Mouse (Mus musculus) kidney, postnatal 0 days (tissue): ENCODE measurements around the gene Phactr2. TPM values are rescaled to one million over a fixed set of nuclear protein-coding genes. Genes with fewer than 3 reads are reported as not detected.

Experiments used
- ATAC-seq: fragments of 200-750 bp; cut with Nextera tagmentation; replicated peaks from 2 replicates; pipeline ENCODE4 v1.8.0; 2017; ENCODE audit warnings: low read depth, moderate number of reproducible peaks, moderate TSS enrichment, moderate library complexity; ENCODE audit not compliant: low FRiP score
- DNase-seq: peaks from one replicate; pipeline ENCODE4 v3.0.0-alpha.2; 2016; ENCODE audit warnings: low spot score
- H3K27ac ChIP-seq: fragments of 300-500 bp; sonication (generic); 2 replicates; pipeline ENCODE4 v1.5.1; 2014; ENCODE audit warnings: mild to moderate bottlenecking
- H3K27me3 ChIP-seq: fragments of 300-500 bp; sonication (generic); 2 replicates; pipeline ENCODE4 v1.6.1; 2014; ENCODE audit warnings: low read length, mixed read lengths; ENCODE audit not compliant: insufficient read depth
- H3K36me3 ChIP-seq: fragments of 300-500 bp; sonication (generic); 2 replicates; pipeline ENCODE4 v1.6.1; 2014; ENCODE audit warnings: low read length, mixed read lengths; ENCODE audit not compliant: insufficient read depth
- H3K4me1 ChIP-seq: fragments of 300-500 bp; sonication (generic); replicated peaks from 2 replicates; pipeline ENCODE4 v1.6.1; 2014; ENCODE audit warnings: antibody characterized with exemption, low read length, mixed read lengths; ENCODE audit not compliant: insufficient read depth
- H3K4me2 ChIP-seq: fragments of 300-500 bp; sonication (generic); 2 replicates; pipeline ENCODE4 v1.6.1; 2014; ENCODE audit warnings: mild to moderate bottlenecking, low read length, moderate library complexity, mixed read lengths
- H3K4me3 ChIP-seq: fragments of 300-500 bp; sonication (generic); replicated peaks from 2 replicates; pipeline ENCODE4 v1.5.1; 2014; ENCODE audit warnings: low read depth, low read length
- H3K9ac ChIP-seq: fragments of 300-500 bp; sonication (generic); 2 replicates; pipeline ENCODE4 v1.6.1; 2014; ENCODE audit warnings: low read depth, low read length
- H3K9me3 ChIP-seq: fragments of 300-500 bp; sonication (generic); replicated peaks from 2 replicates; pipeline ENCODE4 v1.6.1; 2016; ENCODE audit warnings: low read length, inconsistent platforms, mixed read lengths
- CTCF ChIP-seq: IDR thresholded peaks from 2 replicates; pipeline ENCODE4 v1.5.1; 2016; ENCODE audit warnings: antibody characterized with exemption, low read depth, mild to moderate bottlenecking, moderate library complexity
- WGBS: fragments of 180-500 bp; shearing (Covaris S2); extraction: QIAGEN DNeasy Blood & Tissue Kit; methylation state at CpG from one replicate; pipeline ENCODE4 v1.1.7; 2014; 5-methylcytosine and 5-hydroxymethylcytosine counted together
- polyA plus RNA-seq: library from polyadenylated mRNA; unstranded; fragments of >200 nt; fragmentation: Nextera tagmentation; extraction: Ambion mirVana; gene quantifications from 2 replicates; pipeline ENCODE4 v1.2.1, GENCODE M21; 2015

The Phactr2 gene
- polyA plus RNA-seq, 1 experiment from 2014 or later: 26.4 TPM

DNA sequence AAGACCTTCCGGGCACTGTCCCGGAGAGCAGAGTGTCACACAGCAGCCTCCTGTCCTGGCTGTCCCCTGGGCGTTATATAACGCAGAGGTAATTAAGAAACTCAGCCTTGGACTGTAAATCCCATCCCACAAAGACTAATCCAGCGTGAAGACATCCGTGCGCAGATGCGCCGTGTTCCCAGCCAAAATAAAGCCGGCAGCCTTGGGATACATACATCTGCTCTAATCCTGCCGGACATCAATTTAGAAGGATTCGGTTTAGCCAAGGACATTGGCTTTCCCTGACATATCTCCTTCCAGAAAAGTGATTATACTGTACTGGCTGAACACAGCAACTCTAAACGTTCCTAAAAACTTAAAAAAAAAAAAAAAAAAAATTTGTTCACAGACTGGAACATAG lies 45.0 kb downstream of the Phactr2 start:
- H3K4me1 ChIP-seq: peaks cover 6% of the 10 kb centered on the region; the same call in 1 of the 2 replicates
- ATAC-seq (no peak), DNase-seq (peak; percentile 55)
- 22% methylated on average over 13 of the region's 13 CpGs for WGBS
- peak overlapping the region; percentile 41; the same call in 1 of the 2 replicates for H3K4me2 ChIP-seq
- TF ChIP-seq CTCF: no peak
- H3K36me3 ChIP-seq: no peaks in the 10 kb centered on the region
- no peaks in the 10 kb centered on the region for H3K27me3 ChIP-seq
- no peak overlapping the region for H3K27ac ChIP-seq
- no peaks in the 10 kb centered on the region for H3K9me3 ChIP-seq
- no peak overlapping the region for H3K9ac ChIP-seq
- H3K4me3 ChIP-seq: 0 out of 2 replicates have a peak overlapping the region, but pooled peaks have one; percentile 4

DNA sequence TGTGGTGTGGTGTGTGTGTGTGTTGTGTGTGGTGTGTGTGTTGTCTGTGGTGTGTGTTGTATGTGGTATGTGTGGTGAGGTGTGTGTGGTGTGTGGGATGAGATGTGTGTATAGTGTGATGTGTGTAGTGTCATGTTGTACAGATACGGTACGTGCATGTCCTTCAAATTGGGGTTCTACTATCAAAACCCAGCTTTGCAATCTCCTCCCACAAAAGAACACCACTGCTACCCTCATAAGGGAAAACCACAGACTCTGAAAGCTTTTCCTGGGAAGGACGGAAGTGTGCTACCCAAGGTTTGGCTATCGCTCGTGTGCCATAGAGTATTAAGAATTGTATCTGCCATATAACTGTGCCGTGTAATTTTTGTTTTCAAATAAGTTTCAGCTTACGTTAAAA lies 45.7 kb downstream of the Phactr2 start:
- Histone ChIP-seq H3K4me1 (peaks cover 3% of the 10 kb centered on the region; the same call in 1 of the 2 replicates), H3K9me3 (no peaks in the 10 kb centered on the region), H3K27me3 (no peaks in the 10 kb centered on the region), H3K9ac (no peak overlapping the region), H3K4me2 (no peak overlapping the region), H3K36me3 (no peaks in the 10 kb centered on the region), H3K4me3 (no peak overlapping the region), H3K27ac (no peak overlapping the region)
- 89% methylated on average over 7 of the region's 7 CpGs for WGBS
- ATAC-seq (peak; percentile 35), DNase-seq (no peak)
- no peak for TF ChIP-seq CTCF

DNA sequence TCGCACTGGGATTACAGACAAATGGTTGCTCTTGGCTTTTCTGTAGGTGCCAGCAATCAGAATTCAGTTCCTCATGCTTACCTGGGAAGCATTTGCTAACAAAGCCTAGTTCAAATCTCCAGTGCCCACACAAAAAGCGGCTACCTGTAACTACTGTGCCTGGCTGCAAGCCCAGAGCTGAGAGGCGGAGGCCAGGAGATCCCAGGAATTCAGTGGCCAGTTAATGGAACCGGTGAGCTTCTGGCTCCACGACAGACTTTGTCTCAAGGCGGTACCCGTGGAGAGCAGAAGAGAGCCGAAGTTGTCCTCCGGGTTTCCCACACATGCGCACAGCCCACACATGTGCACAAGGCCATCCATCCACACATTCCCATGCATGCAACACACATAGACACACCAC lies 46.6 kb downstream of the Phactr2 start:
- no peak for ATAC-seq
- no peak for DNase-seq
- Histone ChIP-seq H3K4me1 (no peaks in the 10 kb centered on the region), H3K4me3 (no peak overlapping the region), H3K27me3 (no peaks in the 10 kb centered on the region), H3K27ac (no peak overlapping the region), H3K4me2 (no peak overlapping the region), H3K9me3 (no peaks in the 10 kb centered on the region), H3K9ac (no peak overlapping the region), H3K36me3 (no peaks in the 10 kb centered on the region)
- TF ChIP-seq CTCF: no peak
- 78% methylated on average over 10 of the region's 10 CpGs for WGBS

DNA sequence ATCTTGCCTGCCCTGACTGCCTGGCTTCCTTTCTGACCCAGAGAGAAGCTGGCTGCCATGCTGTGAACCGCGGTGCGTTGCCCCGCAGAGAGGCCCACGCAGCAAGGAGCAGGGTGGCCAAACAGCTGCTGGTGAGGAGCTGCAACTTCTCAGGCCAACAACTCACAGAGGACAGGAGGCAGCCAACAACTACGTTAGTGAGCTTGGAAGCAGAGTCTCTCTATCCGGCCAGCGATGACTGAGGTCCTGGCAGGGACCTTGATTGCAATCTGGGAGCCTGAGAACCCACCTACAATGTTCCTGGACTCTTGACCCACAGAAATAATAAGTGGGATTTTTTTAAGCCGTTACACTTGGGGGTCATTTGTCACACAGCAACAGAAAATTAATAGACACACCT lies 49.0 kb downstream of the Phactr2 start:
- DNase-seq: no peak
- H3K4me2 ChIP-seq: no peak overlapping the region
- WGBS: 80% methylated on average over 9 of the region's 9 CpGs

DNA sequence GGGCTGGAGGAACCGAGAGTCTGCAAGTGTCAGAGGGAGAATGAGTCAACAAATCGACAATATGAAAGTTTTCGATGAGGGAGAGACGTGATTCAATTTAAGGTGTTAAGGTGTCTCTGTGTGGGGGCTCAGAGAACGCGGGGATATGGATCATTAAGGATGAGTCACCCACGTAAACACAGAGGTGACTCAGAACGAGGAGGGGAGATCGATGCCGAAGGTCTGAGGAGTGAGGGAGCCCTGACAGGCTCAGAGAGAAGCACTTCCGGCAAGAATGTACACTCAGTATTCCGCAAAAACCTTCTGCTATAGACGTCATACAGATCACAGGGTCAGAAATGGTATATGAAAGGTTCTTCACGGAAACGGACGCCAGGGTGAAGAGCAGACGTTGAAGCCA lies 49.7 kb downstream of the Phactr2 start:
- no peak for TF ChIP-seq CTCF
- ATAC-seq: no peak
- Histone ChIP-seq H3K27me3 (no peaks in the 10 kb centered on the region), H3K36me3 (no peaks in the 10 kb centered on the region), H3K4me3 (no peak overlapping the region), H3K9me3 (no peaks in the 10 kb centered on the region), H3K4me1 (no peaks in the 10 kb centered on the region), H3K27ac (no peak overlapping the region), H3K4me2 (no peak overlapping the region), H3K9ac (no peak overlapping the region)
- DNase-seq: no peak
- WGBS: 50% methylated on average over 17 of the region's 17 CpGs

More for the DNA sequence above, 49.0 kb downstream of the Phactr2 start:
- H3K9me3 ChIP-seq: no peaks in the 10 kb centered on the region
- H3K27ac ChIP-seq: no peak overlapping the region
- TF ChIP-seq CTCF: no peak
- H3K4me1 ChIP-seq: no peaks in the 10 kb centered on the region
- no peaks in the 10 kb centered on the region for H3K27me3 ChIP-seq
- no peak for ATAC-seq
- no peaks in the 10 kb centered on the region for H3K36me3 ChIP-seq
- H3K4me3 ChIP-seq: no peak overlapping the region
- no peak overlapping the region for H3K9ac ChIP-seq

DNA sequence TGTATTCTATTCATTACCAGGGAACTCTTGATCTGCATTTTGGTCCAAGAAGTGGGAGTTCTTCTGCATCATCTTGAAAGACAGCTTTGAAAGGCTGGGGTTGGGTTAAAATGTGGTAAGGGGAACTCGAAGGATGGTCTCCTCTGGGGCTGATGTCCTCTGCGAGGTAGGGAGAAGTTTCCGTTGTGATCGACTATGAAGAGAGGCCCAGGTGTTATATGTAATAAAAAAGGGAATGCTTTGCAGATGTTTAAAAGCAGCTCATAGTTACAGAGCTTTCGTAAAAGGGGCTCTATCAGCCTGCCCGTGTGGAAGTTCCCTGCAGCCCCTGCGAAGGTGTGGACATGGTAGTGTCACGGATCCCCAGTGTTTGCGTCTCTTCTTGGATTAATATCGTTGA lies 50.2 kb downstream of the Phactr2 start:
- Histone ChIP-seq H3K4me3 (no peak overlapping the region), H3K27me3 (no peaks in the 10 kb centered on the region), H3K4me2 (no peak overlapping the region), H3K9ac (no peak overlapping the region), H3K36me3 (no peaks in the 10 kb centered on the region), H3K9me3 (no peaks in the 10 kb centered on the region), H3K27ac (no peak overlapping the region), H3K4me1 (no peaks in the 10 kb centered on the region)
- DNase-seq (no peak), ATAC-seq (no peak)
- 75% methylated on average over 10 of the region's 10 CpGs for WGBS
- no peak for TF ChIP-seq CTCF

DNA sequence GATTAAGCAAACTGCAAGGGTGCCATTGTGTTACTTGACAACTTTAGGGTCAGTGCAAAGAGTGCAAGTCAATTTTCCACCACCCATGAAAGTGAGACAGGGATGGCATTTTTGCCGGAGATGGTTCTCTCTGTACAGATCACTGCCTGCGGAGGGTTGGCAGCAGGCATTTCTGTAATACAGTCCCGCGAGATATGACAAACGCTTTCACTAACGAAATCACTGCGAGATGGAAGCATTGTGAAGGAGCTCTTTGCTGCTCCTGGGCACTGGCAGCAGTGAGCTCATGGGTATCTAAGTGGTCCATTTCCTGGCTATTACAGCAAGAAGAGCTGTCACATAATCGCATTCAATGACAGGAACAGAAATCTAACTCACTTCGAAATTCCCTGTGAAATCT lies 52.1 kb downstream of the Phactr2 start:
- Histone ChIP-seq H3K27ac (no peak overlapping the region), H3K4me3 (no peak overlapping the region), H3K27me3 (no peaks in the 10 kb centered on the region), H3K4me2 (no peak overlapping the region), H3K9ac (no peak overlapping the region), H3K36me3 (no peaks in the 10 kb centered on the region), H3K9me3 (no peaks in the 10 kb centered on the region), H3K4me1 (no peaks in the 10 kb centered on the region)
- 83% methylated on average over 9 of the region's 9 CpGs for WGBS
- no peak for DNase-seq
- ATAC-seq: no peak
- TF ChIP-seq CTCF: no peak
